Mouse (Mus musculus) testis, adult 2 months (tissue): ENCODE measurements around the gene Lats1.

Source experiments
- CTCF ChIP-seq: fragments of 200-500 bp; IDR thresholded peaks from 2 replicates; pipeline ENCODE4 v1.5.1; 2012; ENCODE audit warnings: low read depth, mild to moderate bottlenecking, inconsistent platforms, low read length, moderate library complexity; ENCODE audit not compliant: control insufficient read depth, insufficient read depth, insufficient replicate concordance
- POLR2A ChIP-seq: fragments of 200-500 bp; IDR thresholded peaks from 2 replicates; pipeline ENCODE4 v1.6.1; 2012; ENCODE audit warnings: low read depth, mild to moderate bottlenecking, inconsistent platforms, low read length, moderate library complexity; ENCODE audit not compliant: control insufficient read depth

GRCm38 (mm10) chr10:7737122-7737521, 56.1 kb downstream of the Lats1 start:
- no peak for TF ChIP-seq CTCF
- no peak for TF ChIP-seq POLR2A
